Mouse (Mus musculus) forebrain, embryonic 11.5 days (tissue): Measurements from ENCODE around the gene Rtp4. TPM values are rescaled to one million over a fixed set of nuclear protein-coding genes. Genes with fewer than 3 reads are reported as not detected.

Source experiments
- ATAC-seq: fragments of 200-750 bp; cut with Nextera tagmentation; replicated peaks from 2 replicates; pipeline ENCODE4 v1.8.0; 2017; ENCODE audit warnings: moderate TSS enrichment; ENCODE audit not compliant: low FRiP score
- DNase-seq: peaks from one replicate; pipeline ENCODE4 v3.0.0-alpha.2; 2017; ENCODE audit warnings: low spot score
- H3K27ac ChIP-seq: fragments of 300-500 bp; sonication (generic); 2 replicates; pipeline ENCODE4 v1.5.1; 2014; ENCODE audit warnings: low read depth, low read length
- H3K27me3 ChIP-seq: fragments of 300-500 bp; sonication (generic); 2 replicates; pipeline ENCODE4 v1.6.1; 2014; ENCODE audit warnings: mild to moderate bottlenecking, low read length, mixed read lengths; ENCODE audit not compliant: control insufficient read depth, insufficient read depth
- H3K36me3 ChIP-seq: fragments of 300-500 bp; sonication (generic); 2 replicates; pipeline ENCODE4 v1.6.1; 2014; ENCODE audit warnings: mild to moderate bottlenecking, low read length, moderate library complexity, mixed read lengths; ENCODE audit not compliant: control insufficient read depth, insufficient read depth
- H3K4me1 ChIP-seq: fragments of 300-500 bp; sonication (generic); replicated peaks from 2 replicates; pipeline ENCODE4 v1.6.1; 2014; ENCODE audit warnings: low read length, mixed read lengths; ENCODE audit not compliant: control insufficient read depth, insufficient read depth
- H3K4me2 ChIP-seq: fragments of 300-500 bp; sonication (generic); 2 replicates; pipeline ENCODE4 v1.6.1; 2014; ENCODE audit warnings: low read depth, mild to moderate bottlenecking, low read length, moderate library complexity, mixed read lengths; ENCODE audit not compliant: severe bottlenecking
- H3K4me3 ChIP-seq: fragments of 300-500 bp; sonication (generic); 2 replicates; pipeline ENCODE4 v1.5.1; 2014; ENCODE audit warnings: low read depth, low read length
- H3K9ac ChIP-seq: fragments of 300-500 bp; sonication (generic); 2 replicates; pipeline ENCODE4 v1.6.1; 2014; ENCODE audit warnings: low read length
- H3K9me3 ChIP-seq: fragments of 300-500 bp; sonication (generic); 2 replicates; pipeline ENCODE4 v1.6.1; 2016; ENCODE audit warnings: low read length, mixed read lengths; ENCODE audit not compliant: control insufficient read depth
- WGBS: fragments of 180-500 bp; shearing (Covaris S2); extraction: QIAGEN DNeasy Blood & Tissue Kit; methylation state at CpG from one replicate; pipeline ENCODE4 v1.1.7; 2014; 5-methylcytosine and 5-hydroxymethylcytosine counted together
- polyA plus RNA-seq: library from polyadenylated mRNA; unstranded; fragments of >200 nt; fragmentation: Nextera tagmentation; extraction: Ambion mirVana; gene quantifications from 2 replicates; pipeline ENCODE4 v1.2.1, GENCODE M21; 2014

The Rtp4 gene
- polyA plus RNA-seq, 1 experiment from 2014 or later: 2.2 TPM

- no peak overlapping the region for H3K4me2 ChIP-seq
- WGBS: 78% methylated on average over 4 of the region's 4 CpGs
These were observed 16.7 kb upstream of the Rtp4 start for GRCm38 (mm10) chr16:23503351-23503750.

GRCm38 (mm10) chr16:23504320-23504744 is 15.8 kb upstream of the Rtp4 start:
- DNase-seq: peak; percentile 78
- peak overlapping the region; percentile 27; the same call in 1 of the 2 replicates for H3K9ac ChIP-seq
- peak overlapping the region; percentile 31; the same call in 1 of the 2 replicates for H3K4me2 ChIP-seq

More at GRCm38 (mm10) chr16:23503351-23503750, 16.7 kb upstream of the Rtp4 start:
- DNase-seq (no peak), ATAC-seq (no peak)
- Histone ChIP-seq H3K27ac (peak overlapping the region; percentile 89; the same call in 1 of the 2 replicates), H3K9ac (no peak overlapping the region), H3K36me3 (no peaks in the 10 kb centered on the region), H3K27me3 (peaks cover 6% of the 10 kb centered on the region; the same call in 1 of the 2 replicates), H3K9me3 (no peaks in the 10 kb centered on the region), H3K4me1 (peaks cover 14% of the 10 kb centered on the region; the same call in 1 of the 2 replicates), H3K4me3 (no peak overlapping the region)

GRCm38 (mm10) chr16:23505904-23506687 is 14.0 kb upstream of the Rtp4 start:
- 65% methylated on average over 11 of the region's 11 CpGs for WGBS
- no peak overlapping the region; the same call in 1 of the 2 replicates for H3K9ac ChIP-seq
- no peak overlapping the region for H3K27ac ChIP-seq
- H3K4me1 ChIP-seq: peaks cover 14% of the 10 kb centered on the region; the same call in 1 of the 2 replicates
- no peak overlapping the region for H3K4me3 ChIP-seq
- ATAC-seq: no peak
- H3K36me3 ChIP-seq: no peaks in the 10 kb centered on the region
- H3K9me3 ChIP-seq: no peaks in the 10 kb centered on the region
- H3K27me3 ChIP-seq: no peaks in the 10 kb centered on the region
- DNase-seq: no peak
- H3K4me2 ChIP-seq: no peak overlapping the region

More at GRCm38 (mm10) chr16:23504320-23504744, 15.8 kb upstream of the Rtp4 start:
- H3K4me3 ChIP-seq: no peak overlapping the region
- WGBS: 6% methylated on average over 3 of the region's 3 CpGs
- ATAC-seq: peak; percentile 95
- H3K4me1 ChIP-seq: peaks cover 14% of the 10 kb centered on the region; the same call in 1 of the 2 replicates
- peak overlapping the region; percentile 89 for H3K27ac ChIP-seq
- no peaks in the 10 kb centered on the region for H3K36me3 ChIP-seq
- no peaks in the 10 kb centered on the region for H3K9me3 ChIP-seq
- H3K27me3 ChIP-seq: peaks cover 3% of the 10 kb centered on the region; the same call in 1 of the 2 replicates

- Histone ChIP-seq H3K9me3 (no peaks in the 10 kb centered on the region), H3K27me3 (no peaks in the 10 kb centered on the region), H3K36me3 (no peaks in the 10 kb centered on the region; the same call in 1 of the 2 replicates), H3K4me3 (no peak overlapping the region), H3K27ac (no peak overlapping the region), H3K4me2 (no peak overlapping the region), H3K4me1 (no peaks in the 10 kb centered on the region), H3K9ac (no peak overlapping the region)
- DNase-seq (no peak), ATAC-seq (no peak)
- 82% methylated on average over 4 of the region's 4 CpGs for WGBS
These were observed 8.7 kb upstream of the Rtp4 start for GRCm38 (mm10) chr16:23511166-23511935.

- H3K36me3 ChIP-seq: no peaks in the 10 kb centered on the region; the same call in 1 of the 2 replicates
These were observed 6.7 kb upstream of the Rtp4 start for GRCm38 (mm10) chr16:23513401-23513800.

GRCm38 (mm10) chr16:23515766-23516165 is 4.3 kb upstream of the Rtp4 start:
- no peaks in the 10 kb centered on the region for H3K9me3 ChIP-seq
- DNase-seq: no peak
- H3K4me3 ChIP-seq: no peak overlapping the region
- H3K36me3 ChIP-seq: no peaks in the 10 kb centered on the region; the same call in 1 of the 2 replicates
- H3K4me2 ChIP-seq: no peak overlapping the region
- H3K27me3 ChIP-seq: no peaks in the 10 kb centered on the region
- no peaks in the 10 kb centered on the region; the same call in 1 of the 2 replicates for H3K4me1 ChIP-seq
- WGBS: 75% methylated on average over 3 of the region's 3 CpGs
- no peak overlapping the region for H3K9ac ChIP-seq
- no peak overlapping the region for H3K27ac ChIP-seq
- ATAC-seq: no peak

More at GRCm38 (mm10) chr16:23513401-23513800, 6.7 kb upstream of the Rtp4 start:
- no peak overlapping the region for H3K27ac ChIP-seq
- H3K4me3 ChIP-seq: no peak overlapping the region
- WGBS: 95% methylated on average over 1 of the region's 1 CpGs
- H3K9ac ChIP-seq: no peak overlapping the region
- DNase-seq: no peak
- no peaks in the 10 kb centered on the region for H3K9me3 ChIP-seq
- H3K4me1 ChIP-seq: no peaks in the 10 kb centered on the region
- ATAC-seq: no peak
- H3K4me2 ChIP-seq: no peak overlapping the region
- no peaks in the 10 kb centered on the region for H3K27me3 ChIP-seq

- Histone ChIP-seq H3K27ac (no peak overlapping the region), H3K4me3 (no peak overlapping the region), H3K36me3 (no peaks in the 10 kb centered on the region; the same call in 1 of the 2 replicates), H3K9me3 (no peaks in the 10 kb centered on the region), H3K27me3 (no peaks in the 10 kb centered on the region), H3K4me1 (peaks cover 3% of the 10 kb centered on the region; the same call in 1 of the 2 replicates), H3K9ac (no peak overlapping the region), H3K4me2 (no peak overlapping the region)
- WGBS: 92% methylated on average over 2 of the region's 2 CpGs
- DNase-seq (no peak), ATAC-seq (no peak)
These were observed 3.5 kb upstream of the Rtp4 start for GRCm38 (mm10) chr16:23516606-23517005.

GRCm38 (mm10) chr16:23517230-23517629 is 2.9 kb upstream of the Rtp4 start:
- no peak overlapping the region for H3K4me2 ChIP-seq
- no peaks in the 10 kb centered on the region for H3K9me3 ChIP-seq

More at GRCm38 (mm10) chr16:23517230-23517629, 2.9 kb upstream of the Rtp4 start:
- Histone ChIP-seq H3K4me1 (peaks cover 3% of the 10 kb centered on the region; the same call in 1 of the 2 replicates), H3K9ac (no peak overlapping the region), H3K36me3 (no peaks in the 10 kb centered on the region; the same call in 1 of the 2 replicates), H3K4me3 (no peak overlapping the region), H3K27ac (no peak overlapping the region), H3K27me3 (no peaks in the 10 kb centered on the region)
- DNase-seq: no peak
- no peak for ATAC-seq
- 92% methylated on average over 5 of the region's 5 CpGs for WGBS
